Mouse (Mus musculus): Measurements from ENCODE around the gene Celf6.

Gene Celf6

DNA sequence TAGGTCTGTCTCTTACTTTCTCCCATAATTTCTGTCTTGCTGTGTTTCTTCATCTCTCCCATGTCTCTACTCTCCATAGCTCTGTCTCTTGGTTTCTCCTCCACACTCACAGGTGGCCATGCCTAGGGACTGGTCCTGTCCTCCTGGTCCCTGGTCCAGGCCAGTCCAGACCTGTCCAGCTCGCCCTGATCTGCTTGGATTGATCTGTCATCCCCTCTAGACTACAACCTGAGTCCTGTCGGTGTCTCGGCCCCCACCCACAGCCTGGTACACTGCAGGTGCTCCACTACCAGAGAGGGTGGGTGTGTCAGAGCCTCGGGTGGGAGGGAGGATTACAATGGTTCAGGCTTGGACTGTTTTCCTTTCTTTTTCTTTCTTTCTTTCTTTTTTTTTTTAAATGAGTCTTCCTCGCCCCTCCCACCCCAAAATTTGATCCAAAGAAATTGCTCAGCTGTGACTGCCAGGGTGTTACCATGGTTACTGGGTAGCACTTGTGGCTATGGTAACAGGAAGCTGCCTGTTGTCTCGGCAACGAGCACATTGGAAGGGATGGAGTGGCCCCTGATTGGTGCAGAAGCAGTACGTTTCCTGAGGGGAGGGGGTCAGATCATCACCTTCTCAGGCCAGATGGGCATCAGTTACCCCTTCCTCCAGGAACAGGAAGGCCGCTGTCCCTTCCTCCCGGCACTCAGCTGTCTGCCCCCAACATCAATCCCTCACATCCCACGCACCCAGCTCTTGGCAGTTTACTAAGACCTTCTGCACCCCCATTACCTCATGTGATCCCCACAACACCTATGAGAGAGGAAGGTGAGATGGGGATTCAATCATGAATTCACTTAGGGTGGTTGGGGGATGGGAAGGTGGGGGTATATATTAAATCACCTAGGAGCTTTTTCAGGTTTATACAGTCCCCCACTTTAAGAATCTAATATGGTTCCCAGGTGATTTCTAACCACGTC, 11.3 kb downstream of the Celf6 start:
- no peak for DNase-seq

DNA sequence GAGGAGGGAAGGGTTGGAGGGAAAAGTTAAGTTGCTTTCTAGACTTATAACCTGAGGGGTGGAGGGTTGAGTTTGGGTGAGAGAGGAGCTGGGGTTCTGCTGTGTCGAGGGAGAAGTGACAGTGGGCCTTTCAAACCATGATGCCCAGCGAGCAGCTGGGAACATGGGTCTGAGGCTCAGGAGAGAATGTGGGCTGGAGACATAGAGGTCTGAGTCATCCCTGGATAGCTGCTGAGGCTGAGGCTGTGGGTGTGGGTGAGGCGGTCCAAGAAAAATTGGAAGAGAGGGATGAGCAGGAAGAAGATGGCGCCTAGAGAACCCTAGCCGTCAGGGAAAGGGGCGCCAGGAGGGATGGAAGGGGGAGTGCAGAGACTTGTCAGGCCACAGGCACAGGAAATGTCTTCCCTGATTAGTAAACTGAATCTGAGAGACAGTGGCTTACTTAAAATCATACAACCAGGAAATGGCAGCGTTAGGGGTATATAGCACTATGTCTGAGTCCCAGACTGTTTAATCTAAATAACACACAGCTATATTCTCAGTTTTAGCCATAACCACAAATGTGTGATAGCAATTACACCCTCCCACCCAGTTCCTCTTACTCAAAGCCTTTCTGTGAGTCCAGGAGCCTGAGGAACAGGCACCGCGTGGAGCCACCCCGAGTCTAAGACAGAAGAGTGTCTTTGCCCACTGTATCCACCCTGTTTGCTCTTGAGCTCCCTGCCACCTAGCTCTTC, 12.2 kb downstream of the Celf6 start:
- DNase-seq = no peak

DNA sequence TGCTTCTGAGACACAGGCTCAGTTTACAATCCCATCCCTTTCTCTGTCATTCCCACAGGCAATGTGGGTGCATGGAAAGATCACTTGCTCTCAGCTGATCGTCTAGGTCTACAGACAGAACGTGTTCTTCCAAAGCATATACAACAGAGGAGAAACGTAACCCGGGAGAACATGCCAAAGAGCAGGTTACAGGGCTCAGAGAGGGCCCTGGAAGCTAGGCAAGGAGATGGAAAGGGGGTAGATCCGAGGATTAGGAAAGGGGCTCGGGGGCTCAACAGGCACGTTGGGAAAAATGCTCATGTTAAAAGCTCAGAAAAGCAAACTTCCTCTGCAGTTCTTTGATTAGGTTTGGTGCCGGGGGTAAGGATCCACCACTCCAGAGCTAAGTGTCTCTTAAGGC, 23.9 kb downstream of the Celf6 start:
- DNase-seq = no peak

DNA sequence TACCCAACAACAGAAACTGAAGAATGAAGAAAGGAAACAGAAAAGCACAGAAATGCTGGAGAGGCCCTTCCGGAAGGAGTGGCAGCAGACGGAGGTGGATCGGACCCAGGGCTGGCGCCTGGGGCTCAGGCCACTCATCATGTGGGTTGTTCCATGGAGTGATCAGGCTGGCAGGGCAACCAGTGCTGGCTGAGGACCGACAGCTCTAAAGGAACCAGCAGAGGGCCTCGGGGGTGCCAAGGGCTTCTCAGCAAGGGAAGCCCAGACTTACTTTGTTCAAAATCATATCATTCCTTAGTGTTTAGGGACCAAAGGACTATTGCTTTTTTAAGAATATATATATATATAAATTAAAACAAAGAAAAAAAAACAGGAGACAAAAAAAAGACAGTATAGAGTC, 28.2 kb downstream of the Celf6 start:
- DNase-seq = no peak

DNA sequence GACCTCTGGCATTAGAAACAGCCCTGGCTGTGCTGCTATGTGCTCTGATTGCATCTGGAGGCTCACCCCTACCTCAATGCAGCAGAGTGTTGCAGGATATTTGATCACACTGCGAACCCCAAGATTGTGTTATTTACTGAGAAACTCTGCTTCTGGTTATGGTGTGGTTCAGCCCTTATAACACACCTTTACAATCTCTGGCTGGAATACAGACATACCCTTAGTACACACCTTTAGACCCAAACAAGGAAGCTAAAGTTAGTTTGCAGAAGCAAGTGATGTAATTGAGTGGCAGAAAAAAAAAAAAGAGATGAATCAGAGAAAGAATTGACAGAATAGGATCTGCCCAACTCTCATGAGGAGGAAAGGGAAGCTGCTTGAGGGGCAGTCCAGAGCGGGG, 33.2 kb downstream of the Celf6 start:
- no peak for DNase-seq

DNA sequence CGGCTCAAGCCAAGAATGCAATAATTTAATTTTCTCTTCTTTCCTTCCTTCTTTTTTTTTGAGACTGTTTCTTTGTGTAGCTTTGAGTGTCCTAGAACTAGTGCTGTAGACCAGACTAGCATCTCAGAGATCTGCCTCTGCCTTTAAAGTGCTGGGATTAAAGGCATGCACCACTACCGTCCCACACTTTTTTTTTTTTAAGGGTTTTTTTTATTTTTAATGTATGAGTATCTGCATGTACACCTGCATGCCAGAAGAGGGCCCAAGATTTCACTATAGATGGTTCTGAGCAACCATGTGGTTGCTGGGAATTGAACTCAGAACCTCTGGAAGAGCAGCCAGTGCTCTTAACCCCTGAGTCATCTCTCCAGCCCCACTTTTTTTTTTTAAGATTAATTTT, 38.1 kb downstream of the Celf6 start:
- DNase-seq = no peak

DNA sequence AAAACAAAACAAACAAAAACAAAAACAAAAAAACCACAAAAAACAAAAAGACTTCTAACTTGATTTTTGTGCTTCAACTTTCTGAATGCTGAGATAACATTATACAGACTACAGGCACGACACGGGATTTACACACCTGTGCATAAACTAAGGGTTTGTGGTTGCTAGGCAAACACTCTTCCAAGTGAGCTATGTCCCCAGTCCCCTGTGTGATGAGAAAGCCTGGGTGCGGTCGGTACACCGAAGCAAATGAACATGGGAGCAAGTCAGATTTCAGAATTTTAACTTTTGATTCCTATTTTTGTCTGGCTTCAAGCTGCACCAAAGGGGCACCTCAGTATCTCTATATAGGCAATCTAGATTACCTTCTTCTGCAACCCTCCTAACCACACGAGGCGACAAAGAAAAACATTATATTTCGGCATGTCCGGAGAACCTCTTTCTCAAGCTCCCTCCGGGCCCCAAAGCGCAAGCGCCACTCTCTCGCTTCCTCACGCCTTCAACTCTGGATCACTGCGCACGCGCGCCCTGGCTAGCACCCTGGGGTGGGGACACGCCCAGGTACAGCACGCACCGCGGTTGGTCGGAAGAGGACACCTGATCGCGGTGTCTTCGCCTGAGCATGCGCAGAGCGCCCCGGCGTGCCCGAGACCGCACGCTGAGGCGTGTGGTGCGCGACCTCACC, 39.0 kb downstream of the Celf6 start, which contains the start of gene Parp6:
Gene Parp6 (plus strand): TSS at position 663 of the 685 bp plus-strand sequence.
- peak; percentile 100 for DNase-seq

DNA sequence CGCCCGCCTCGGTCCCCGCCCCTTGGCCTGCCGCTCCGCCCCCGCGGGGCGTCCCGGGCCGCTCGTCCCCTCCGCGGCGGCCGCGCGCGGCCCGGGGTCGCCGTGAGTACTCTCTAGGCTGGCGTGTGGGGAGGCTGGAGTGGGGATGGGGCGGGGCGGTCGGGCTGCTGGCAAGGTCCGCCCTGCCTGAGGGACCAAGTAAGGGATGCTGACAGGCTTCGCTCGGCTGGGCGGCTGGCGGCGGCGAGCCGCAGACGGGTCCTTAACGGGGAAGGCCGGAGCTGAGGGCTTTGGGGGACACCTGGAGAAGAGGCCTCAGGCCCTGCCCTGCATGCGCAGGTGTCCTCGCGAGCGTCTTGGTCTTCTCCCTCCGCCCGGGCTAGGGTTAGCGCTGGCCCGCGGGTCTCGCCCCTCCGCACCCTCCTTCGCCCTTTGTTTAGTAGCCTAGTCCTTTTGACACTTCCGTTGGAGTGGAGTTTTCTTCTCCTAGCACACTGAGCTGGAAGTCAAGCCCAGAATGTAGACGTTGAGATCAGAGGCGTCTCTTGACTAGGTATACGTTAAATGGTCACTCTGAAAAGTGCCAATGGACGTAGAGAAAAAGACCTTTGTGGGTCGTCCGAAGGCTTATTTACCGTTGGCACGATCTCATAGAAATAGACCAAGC, 39.7 kb downstream of the Celf6 start:
- DNase-seq = peak; percentile 56

DNA sequence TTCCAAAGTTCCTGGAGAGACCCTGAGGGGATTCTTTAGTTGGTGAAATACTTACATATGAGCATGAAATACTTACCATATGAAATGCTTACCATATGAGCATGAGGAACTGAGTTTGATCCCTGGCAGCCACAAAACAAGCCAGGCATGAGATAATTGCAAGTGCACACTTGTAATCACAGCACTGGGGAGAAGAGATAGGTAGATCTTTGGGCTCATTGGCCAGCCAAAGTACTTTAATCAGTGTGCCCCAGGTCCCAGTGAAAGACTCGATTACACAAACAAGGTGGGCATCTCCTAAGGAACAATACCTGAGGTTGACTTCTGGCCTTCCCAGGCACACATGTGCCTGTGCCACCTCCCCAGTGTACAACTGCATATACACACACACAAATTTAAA, 60.7 kb downstream of the Celf6 start:
- DNase-seq = no peak

DNA sequence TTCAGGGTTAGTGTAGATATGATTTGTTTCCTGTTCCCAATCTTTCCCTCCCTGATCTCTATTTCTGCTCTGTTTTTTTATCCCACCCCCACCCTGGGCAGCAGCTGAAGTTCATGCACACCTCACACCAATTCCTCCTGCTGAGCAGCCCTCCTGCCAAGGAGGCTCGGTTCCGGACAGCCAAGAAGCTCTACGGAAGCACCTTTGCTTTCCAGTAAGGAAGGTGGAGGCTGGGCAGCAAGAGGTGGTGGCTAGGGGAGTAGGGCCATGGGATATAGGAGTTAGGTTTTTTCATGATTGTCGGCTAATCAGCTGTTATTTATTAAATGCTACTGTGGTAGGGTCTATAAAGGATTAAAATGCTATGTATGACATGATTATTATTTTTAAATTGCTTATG, 62.2 kb downstream of the Celf6 start:
- DNase-seq = no peak

DNA sequence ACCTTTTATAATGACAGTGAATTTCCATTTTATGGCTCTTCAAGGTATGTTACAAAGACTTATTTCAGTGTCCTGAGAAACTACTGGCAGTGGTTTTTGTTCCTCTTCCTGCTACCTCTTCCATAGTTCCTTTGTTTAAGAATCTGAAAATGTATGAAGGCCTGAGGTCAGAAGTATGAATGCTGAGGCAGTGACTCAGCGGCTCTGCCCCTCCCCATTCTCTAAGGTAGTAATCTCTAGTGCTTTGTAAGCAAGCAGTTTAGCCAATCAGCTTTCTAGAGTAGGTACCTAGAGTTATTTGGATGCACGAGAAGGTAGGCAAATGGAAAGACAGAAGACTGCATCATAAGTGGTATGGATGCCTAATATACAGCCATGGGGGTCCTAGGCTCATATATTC, 63.6 kb downstream of the Celf6 start:
- DNase-seq = no peak

DNA sequence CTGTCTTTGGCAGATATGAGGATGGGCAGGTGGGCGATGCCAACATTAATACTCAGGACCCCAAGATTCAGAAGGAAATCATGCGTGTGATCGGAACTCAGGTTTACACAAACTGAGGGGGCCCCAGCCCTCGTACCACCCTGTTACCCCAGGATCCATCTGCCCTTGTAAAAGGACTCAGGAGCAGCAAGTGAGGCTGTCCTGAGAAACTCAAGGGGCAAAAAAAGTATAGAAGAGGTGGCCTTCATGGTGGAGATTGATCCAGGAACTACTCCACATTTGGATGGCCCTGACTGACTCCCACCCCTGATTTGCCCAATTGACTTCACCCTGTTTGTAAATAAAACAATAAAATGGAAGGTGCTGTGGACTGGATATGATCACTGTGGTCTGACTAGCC, 72.2 kb downstream of the Celf6 start:
- no peak for DNase-seq

DNA sequence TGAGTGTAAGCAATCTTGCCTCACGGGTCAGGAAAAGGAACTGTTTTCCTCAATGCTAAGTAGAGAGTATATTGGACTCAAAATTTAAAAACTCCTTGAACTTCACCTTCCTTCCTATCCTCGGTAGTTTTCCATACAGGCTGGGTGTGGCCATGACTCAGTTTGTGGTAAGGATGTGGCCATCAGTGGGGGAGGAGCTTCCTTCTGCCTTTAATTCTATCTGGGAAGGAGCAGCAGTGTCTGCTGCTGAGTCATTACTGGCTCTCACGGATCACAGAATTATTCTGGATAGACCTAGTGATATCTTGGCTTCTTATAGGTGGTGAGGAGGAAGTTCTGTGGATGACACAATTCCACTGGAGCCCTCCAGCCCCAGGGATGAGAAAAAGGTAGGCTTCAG, 75.7 kb downstream of the Celf6 start:
- no peak for DNase-seq

DNA sequence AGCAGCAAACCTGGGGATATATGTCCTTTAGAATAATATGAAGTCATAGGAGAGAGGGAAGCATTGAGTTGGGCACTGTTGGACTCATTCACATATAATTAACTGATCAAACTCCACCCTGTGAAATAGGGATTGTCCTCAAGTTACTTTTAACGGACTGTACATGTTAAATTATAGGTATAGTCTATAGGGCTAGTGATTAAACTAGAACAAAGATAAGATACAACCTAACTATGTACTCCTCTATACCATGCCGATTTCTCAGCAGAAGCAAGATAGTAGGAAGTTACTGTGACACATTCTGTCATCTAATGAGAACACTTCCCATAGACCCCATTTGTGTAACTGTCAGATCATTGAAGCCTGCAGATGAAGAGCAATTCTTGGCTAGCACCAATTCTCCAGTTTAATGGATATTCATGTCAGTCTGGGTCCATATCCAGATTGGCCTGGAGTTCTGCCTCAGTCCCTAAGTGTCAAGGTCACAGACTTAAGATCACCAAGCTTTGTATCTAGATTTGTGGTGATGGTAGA, 76.8 kb downstream of the Celf6 start:
- DNase-seq = no peak

DNA sequence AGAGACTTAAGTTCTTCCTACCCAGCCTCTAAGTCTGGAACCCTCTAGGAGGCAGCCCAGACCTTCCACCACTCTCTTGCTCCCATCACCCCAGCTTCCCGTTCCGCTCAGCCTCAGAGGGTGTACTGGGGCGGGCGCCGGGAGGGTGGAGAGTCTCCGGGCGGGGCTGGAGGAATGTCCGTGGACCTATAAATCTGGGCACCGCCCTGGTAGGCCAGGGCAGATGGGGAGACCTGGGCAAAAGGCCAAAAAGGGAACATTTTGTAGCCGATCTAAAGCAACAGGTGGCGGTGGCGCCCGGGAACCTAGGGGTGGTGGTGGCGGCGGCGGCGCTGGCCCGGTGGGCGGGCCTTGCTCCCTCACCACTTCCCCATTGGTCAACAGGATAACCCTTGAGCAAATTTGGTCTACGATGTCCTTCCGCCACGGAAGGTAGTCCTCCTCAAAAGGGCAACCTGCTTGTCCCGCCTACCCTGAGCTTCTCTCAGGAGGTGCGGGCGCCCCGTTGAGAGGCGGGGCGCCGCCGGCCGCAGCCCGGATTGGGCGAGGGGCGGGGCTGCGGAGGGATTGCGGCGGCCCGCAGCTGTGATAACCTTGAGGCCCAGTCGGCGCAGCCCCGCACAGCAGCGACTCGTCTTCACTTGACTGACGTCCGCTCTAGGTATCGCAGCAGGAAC, 78.4 kb downstream of the Celf6 start, which contains the start of gene Pkm:
Gene Pkm (plus strand): TSS at position 411 of the 677 bp plus-strand sequence.
- DNase-seq = peak; percentile 98
